Mouse (Mus musculus) skeletal muscle tissue, adult 2 months (tissue): ENCODE results near the gene Nelfb.
A peak's percentile ranks its signal among the peaks of the same experiment; 100 is the strongest.

Experiments
- DNase-seq: peaks from one replicate; pipeline ENCODE4 v3.0.0-alpha.2; 2012; ENCODE audit warnings: low read depth, low spot score

The Nelfb gene

DNA sequence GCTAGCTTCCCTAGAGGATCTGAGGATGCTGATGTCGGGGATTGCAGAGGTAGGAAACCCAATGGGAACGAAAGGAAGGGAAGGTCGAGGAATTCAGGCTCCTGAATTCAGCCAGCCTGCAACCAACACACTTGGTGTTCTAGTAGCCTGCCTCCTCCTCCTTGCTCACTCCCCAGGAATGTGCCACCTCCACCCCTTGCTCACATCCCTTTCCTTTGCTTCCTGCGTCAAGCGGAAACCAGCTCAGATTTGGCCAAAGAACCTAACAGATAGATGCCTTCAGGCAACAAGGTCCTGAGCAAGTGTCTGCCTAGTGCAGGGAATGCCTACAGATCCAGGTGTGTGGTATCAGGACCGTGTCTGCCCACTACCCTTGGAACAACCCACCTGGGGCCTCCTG, 34.7 kb downstream of the Nelfb start:
- DNase-seq, result no peak

DNA sequence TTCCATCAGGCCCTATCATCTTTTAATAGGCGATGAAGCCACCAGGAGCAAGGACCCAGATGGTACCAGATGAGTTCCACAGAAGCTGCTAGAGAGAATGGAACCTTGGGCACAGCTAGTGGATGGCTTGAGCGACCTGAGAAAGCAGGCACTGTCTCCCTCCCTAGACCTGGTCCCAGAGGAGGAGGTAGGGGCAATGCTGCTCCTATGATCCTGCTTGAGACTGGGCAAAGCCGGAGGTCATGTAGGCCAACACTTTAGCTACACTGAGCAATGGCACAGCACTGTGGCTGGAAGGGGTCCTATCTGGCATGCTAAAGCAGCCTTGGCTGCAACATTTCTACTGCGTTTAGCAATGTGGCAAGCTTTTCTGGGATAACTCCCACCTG, 35.6 kb downstream of the Nelfb start:
- no peak for DNase-seq

DNA sequence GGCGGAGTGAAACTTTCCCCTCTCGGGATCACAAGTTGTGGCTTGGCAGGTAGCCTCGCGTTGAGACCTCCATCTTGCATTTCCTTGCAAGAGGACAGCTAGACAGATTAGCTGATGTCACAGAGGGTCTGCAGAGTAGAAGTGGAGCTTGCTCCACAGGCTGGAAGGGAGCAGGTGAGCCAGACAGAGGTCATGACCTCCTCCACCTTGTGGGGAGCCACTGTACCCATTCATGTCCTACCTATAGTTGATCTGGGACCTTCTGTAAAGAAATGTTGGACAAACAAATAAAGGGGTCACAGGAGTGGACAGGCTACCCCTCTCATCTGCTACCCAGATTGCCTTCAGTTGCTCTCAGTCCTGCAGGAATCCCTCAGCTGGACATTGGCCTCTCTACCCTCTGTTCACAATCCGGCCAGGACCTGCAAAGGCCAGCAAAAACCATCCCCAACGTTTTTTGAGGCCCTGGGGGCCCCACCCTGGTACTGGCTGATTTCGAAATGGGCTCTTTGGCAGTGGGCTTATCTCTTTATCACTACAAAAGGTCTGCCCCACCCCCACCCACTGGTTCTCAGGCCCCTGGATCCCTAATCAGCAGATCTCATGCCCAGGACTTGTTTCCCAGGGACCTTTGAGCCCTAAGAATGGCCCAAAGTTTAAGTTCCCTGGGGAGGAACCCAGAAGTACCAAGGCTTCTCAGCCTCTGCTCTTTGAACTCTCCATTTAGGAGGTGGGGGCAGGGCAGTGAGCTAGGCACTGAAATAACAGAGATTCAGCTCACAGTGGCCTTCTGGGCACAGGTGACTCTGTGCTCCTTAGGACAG, 36.2 kb downstream of the Nelfb start:
- DNase-seq, result no peak

DNA sequence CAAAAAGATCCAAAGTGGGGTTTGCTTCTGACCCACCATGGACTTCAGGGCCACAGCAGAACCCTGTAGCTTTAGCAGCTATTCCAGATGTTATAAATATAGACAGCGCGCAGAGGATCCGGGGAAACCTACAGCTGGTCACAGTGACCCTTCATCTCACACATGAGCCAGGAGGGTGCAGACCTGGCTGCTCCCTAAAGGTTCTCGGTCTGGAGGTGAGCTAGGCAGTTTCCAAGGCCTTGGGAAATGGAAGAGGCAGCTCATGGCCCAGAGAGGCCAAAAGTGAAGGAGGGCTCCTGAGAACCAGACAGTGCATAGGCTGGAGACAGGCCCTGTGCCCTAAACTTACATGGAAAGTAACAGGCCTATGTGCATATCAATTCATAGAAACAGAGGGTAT, 37.5 kb downstream of the Nelfb start:
- DNase-seq, result no peak

DNA sequence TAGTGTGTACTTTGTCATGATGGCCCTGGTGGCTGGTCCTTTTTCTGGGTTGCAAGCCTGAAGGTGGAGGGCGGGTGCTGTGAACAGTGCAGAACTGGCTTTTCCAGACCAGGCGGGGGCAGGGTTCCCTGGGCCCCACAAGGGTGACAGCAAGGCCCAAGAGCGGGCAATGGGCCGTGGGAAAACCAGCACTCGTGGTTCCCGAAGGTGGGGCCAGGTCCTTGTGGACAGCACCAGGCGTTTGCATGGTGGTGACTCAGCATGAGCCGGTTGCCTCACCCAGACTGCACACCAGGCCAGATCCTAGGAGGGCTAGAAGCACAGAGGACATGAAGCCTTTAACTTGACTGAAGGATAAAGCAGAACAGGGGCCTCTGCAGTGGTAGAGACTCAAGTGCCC, 38.7 kb downstream of the Nelfb start:
- no peak for DNase-seq

DNA sequence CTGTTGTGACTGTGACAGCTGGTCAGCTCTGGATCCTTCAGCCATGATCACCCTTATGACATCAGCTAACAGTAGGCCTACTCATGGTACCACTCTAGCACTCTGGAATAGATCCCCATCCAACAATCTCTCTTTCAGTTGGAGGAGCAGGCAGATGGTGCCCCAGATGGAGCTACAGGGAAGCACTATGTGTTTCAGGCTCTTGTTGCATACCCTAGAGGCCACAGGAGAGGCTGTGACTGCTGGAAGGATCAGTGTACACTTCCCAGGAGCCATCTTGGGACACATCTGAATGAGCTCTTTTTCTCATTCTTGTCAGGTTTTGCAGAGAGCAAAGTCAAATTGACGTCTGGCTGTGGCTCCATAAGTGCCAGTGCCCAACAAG, 39.5 kb downstream of the Nelfb start:
- no peak for DNase-seq

DNA sequence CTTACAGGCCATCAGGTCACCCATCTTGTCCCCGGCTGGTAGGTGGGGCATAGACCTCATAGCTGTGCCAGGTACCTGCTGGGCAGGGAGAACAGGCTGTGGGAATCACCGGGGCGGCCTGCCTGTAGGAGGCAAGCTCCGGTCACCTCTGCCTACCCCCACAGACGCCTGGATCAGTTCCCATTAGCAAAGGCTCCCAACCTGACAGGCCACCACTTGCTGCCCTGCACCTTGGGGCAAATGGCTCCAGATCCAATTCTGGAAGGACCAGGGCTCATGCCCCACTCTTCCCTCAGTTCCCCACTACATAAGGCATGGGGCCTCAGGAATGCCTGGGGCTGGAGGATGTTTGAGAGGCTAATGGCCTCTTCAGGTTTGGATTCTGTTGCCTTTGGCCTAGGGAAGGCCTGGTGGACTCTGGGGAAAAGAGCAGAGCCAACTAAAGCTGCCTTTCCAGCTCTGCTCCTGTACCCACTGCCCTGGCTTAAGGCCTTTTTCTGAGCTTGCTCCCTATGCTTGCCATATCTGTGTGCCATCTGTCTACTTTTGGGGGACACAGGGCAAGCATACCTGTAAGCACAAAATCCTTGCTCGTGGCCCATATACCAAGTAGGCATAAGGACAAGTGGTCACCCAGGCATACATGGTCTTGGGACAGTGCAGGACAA, 40.1 kb downstream of the Nelfb start:
- DNase-seq, result no peak

DNA sequence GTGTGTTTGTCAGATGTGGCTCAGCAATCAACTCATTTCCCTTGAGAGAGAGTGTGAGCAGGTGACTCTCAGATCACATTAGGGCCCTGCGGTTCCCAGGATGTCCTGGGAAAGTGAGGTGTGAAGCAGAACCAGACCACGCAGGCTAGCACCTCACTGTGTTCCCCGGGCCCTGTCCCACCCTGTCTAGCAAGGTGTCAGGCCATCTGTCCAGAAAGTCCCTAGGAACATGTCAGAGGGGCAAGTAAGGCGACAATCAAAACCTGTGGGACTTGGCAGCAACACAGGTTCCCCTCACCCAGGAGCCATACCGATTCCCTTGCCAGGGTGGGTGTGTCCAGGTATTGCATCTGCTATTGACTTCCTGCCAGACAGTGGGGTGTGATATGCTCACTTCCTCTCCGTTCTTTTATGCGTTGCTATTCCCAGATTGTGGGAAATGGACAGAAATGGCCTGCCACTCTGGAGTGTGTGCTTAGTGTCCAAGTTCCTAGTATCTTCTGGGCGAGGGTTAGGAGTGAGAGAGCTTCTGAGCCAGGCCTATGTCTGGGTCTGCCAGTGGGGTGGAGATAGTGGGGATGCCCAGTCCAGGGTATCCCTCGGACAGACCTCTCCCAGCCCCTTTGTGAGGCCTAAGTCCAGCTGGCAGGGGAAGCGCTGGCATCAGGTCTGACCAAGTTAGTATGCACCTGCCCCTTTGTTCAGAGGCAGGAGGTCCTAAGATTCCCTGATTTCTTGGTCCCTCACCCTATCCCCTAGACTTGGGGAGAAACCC, 40.8 kb downstream of the Nelfb start:
- no peak for DNase-seq

DNA sequence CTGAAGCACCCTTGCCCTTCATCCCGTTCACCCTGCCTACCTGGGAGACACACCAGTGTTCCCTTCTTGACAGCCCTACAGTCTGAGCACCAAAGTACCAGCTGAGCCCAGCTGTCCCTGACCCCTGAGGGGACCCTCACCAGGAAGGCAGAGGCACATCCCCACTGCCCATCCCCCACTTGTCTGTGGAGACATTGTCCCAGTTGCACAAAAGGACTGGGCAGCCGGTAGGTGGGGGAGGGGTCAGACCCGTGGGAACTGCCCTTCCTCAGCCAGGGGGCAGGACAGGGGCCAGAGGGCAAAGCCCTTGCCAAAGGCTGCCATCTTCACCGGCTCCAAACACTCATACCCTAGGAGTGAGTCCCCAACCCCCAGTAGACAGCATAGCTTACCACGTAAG, 41.5 kb downstream of the Nelfb start:
- no peak for DNase-seq

DNA sequence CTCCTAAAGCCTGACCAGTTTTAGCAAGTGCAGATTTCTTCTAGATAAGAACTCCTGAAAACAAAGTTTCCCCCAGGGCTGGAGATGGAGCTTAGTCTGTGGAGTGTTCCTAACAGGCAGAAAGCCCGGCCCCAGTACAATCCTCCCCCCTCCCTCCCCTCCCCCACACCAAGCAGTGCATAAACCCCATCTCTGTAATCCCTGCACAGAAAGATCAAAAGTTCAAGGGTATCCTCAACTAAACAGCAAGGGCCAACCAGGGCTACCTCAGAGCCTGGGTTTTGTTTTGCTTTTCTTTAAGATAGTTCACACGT, 42.7 kb downstream of the Nelfb start:
- no peak for DNase-seq

DNA sequence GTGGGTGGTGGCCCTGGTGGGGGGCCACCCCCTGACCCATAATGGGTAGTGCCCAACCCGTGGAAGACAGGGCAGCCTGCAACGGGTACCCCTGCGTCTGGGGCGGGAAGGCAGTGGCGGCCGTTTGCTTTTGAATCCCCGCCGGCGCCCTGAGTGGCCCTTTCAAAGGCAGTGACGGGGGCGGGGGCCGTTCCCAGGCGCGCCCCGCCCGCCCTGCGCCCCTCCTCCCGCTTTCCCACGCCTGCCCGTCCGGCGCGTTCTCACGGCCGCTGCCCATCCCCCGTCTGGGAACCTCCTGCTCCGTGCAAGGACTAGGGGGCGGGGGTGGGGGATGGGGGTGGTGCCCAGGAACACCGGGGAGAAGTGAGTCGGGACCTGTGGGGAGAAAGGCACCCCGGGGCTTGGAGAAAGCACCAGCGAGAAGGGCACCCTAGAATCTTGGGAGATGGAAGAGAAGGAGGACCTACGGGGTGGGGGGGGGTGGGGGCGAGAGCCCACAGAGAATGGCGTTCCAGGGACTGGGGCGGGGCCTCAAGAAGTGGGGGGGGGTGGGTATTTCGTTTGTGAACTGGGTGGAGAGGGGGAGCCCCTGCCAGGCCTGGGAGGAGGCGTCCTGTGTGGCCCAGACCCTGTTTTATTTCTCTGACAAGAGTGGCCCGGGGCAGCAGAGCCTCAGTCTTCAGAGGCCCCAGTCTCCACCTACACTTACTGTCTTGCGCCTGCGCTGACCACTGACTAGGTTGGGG, 43.2 kb downstream of the Nelfb start:
- DNase-seq, result no peak

DNA sequence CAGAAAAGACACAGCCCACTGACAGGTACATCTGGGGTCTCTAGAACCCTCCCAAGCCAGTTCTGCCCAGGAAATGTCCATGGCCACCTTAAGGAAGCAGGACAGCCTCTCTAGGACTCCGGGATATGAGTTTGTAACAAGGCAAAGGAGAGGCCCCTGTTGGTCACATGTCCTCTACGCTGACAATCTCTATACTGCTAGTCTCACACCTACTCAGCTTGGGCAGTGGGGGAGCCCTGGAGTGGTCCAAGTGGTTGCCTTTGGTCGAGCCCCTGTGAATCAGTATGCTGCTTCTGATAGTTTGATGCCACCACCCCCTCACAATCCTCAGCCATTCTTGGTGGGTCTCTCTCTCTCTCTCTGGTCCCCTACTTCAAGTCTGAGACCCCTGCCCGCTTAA, 43.8 kb downstream of the Nelfb start:
- no peak for DNase-seq

DNA sequence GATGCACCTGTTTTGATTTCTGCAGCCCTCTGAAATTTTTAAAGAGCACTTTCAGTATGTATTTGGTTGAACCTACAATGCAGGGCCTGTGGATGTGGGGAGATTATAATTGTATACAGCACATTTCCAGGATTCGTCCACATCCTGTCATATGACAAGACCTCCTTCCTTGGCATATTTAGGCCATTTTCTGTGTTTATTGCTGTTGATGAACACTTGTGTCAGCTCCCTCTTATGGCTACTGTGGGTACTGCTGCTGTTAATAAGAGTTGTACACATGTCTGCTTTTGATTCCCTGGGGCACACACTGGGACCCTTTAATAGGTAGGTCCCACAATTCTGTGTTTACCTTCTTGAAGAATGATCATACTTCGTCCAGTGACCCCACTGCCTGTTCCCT, 53.6 kb downstream of the Nelfb start:
- no peak for DNase-seq

DNA sequence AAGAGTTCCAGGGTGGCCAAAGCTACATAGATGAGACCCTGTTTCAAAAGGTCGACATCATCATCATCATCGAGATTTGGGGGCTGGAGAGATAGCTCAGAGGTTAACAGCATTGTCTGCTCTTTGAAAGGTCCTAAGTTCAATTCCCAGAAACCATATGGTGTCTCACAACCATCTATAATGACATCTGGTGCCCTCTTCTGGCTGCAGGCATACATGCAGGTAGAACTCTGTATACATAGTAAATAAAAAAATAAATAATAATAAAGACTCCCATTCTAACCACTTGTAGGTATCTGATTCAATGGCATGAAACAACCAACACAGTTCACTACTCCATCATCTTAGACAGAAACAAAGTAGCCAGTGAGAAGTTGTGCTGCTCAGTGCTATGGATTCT, 54.3 kb downstream of the Nelfb start:
- DNase-seq, result no peak

DNA sequence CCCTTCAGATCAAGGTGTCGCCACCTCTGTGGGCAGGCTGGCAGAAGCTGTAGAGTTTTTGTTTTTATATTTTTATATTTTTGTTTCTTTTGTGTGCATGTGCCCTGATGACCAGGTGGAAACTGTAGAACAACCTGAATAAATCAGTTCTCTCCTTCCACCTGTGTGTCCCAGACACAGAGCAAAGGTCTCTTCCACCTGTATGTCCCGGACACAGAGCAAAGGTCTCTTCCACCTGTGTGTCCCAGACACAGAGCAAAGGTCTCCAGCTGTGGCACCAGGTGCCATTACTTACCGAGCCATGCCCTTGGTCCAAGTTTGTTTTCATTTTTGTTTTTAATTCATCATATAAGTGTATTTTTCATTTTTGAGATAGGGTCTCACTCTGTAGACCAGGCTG, 55.1 kb downstream of the Nelfb start:
- DNase-seq, result no peak

DNA sequence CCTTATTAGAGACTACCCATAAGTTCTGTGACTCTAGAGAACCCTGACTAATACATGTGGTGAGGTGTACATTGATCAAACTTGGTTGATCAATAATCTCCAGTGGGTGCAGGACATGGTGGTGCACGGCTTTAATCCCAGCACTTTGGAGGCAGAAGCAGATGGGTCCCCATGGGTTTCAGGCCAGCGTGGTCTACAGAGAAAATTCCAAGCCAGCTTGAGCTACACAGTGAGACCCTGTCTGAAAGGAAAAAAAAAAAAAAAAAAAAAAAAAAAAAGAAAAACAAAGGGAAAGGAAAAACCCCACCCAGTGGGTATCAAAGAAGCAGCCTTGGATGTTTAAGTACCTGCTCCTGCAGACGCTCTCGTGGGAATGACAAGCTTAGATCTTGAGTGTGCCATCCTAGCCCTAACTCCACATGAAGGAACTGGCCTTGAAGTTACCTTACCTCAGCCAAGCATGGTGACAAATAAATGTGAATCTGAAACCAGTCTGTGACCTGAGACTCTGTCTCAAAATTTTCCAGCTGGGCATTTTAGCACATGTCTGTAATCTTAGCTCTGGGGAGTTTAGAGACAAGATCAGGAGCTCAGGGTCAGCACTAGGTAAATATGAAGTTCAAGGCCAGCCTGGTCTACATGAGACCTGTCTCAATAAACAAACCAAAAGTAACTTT, 59.9 kb downstream of the Nelfb start:
- DNase-seq, result peak; percentile 73
